Mouse (Mus musculus): ENCODE results near the gene Ranbp1. TPM values are rescaled to one million over a fixed set of nuclear protein-coding genes. Genes with fewer than 3 reads are reported as not detected.
"Not testable (repeated sequence)": the region's sequence is repeated elsewhere in the genome, so short reads cannot be mapped to it uniquely, and the experiment has no call there.

Ranbp1 gene
- polyA plus RNA-seq, 1 experiment from 2014 or later: 556 TPM

- Histone ChIP-seq H3K4me1 (peaks cover 16% of the 10 kb centered on the region; the same call in 1 of the 2 replicates), H3K4me2 (no peak overlapping the region), H3K27ac (no peak overlapping the region), H3K36me3 (no peaks in the 10 kb centered on the region), H3K4me3 (replicated peaks) (no peak overlapping the region), H3K27me3 (replicated peaks) (no peaks in the 10 kb centered on the region), H3K9ac (no peak overlapping the region), H3K9me3 (no peaks in the 10 kb centered on the region)
- ATAC-seq (ENCODE audit: insufficient read depth, low FRiP score, low read depth): no peak
- whole genome bisulfite sequencing: 82% methylated on average over 6 of the region's 6 CpGs
Measured at GRCm38 (mm10) chr16:18197881-18198280, 50.7 kb downstream of the Ranbp1 start.

- not testable (repeated sequence) for H3K27me3 ChIP-seq (replicated peaks); H3K4me2 ChIP-seq; H3K9ac ChIP-seq; H3K36me3 ChIP-seq; H3K9me3 ChIP-seq; ATAC-seq (ENCODE audit: insufficient read depth, low FRiP score, low read depth); H3K4me3 ChIP-seq (replicated peaks)
- H3K4me1 ChIP-seq: peaks cover 16% of the 10 kb centered on the region; the same call in 1 of the 2 replicates
- H3K27ac ChIP-seq: peak overlapping the region; percentile 80
- WGBS: 46% methylated on average over 3 of the region's 3 CpGs
Measured at GRCm38 (mm10) chr16:18195561-18195960, 53.0 kb downstream of the Ranbp1 start.

DNA sequence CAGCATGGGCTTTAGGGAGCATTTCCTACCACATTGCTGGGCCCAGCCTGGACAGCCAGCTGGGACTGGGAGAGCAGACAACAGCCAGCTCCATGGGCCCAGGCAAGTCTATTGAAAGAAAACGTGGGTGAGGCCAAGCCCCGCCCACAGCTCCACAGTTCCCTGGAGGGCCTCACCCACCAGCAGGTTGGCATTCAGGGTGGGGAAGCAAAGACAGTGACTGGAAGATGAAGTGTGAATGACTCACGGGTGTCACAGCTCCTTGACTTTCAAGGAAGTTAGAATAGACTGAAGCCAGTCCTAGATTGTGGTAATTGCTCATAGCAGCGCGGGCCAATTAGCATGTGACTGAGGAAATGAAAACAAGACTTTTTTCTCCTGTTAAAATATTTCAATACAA, 53.5 kb downstream of the Ranbp1 start:
- H3K4me1 ChIP-seq: peaks cover 16% of the 10 kb centered on the region; the same call in 1 of the 2 replicates
- 49% methylated on average over 5 of the region's 5 CpGs for WGBS
- H3K27ac ChIP-seq: peak overlapping the region; percentile 80
- H3K27me3 ChIP-seq (replicated peaks): no peaks in the 10 kb centered on the region
- H3K4me2 ChIP-seq: no peak overlapping the region
- peak; percentile 29; the same call in 1 of the 2 replicates for ATAC-seq (ENCODE audit: insufficient read depth, low FRiP score, low read depth)
- no peak overlapping the region for H3K9ac ChIP-seq
- no peak overlapping the region for H3K4me3 ChIP-seq (replicated peaks)
- H3K9me3 ChIP-seq: no peaks in the 10 kb centered on the region
- no peaks in the 10 kb centered on the region for H3K36me3 ChIP-seq

- H3K9ac ChIP-seq: no peak overlapping the region
- no peak overlapping the region for H3K4me2 ChIP-seq
- H3K36me3 ChIP-seq: no peaks in the 10 kb centered on the region
- WGBS: 62% methylated on average over 15 of the region's 15 CpGs
- ATAC-seq (ENCODE audit: insufficient read depth, low FRiP score, low read depth): no peak
- H3K4me3 ChIP-seq (replicated peaks): no peak overlapping the region
- no peaks in the 10 kb centered on the region for H3K9me3 ChIP-seq
- peaks cover 15% of the 10 kb centered on the region; the same call in 1 of the 2 replicates for H3K4me1 ChIP-seq
- no peaks in the 10 kb centered on the region for H3K27me3 ChIP-seq (replicated peaks)
- H3K27ac ChIP-seq: peak overlapping the region; percentile 80
Measured at GRCm38 (mm10) chr16:18194208-18194985, 54.1 kb downstream of the Ranbp1 start.

- peaks cover 14% of the 10 kb centered on the region for H3K4me1 ChIP-seq
- no peak for ATAC-seq (ENCODE audit: insufficient read depth, low FRiP score, low read depth)
Measured at GRCm38 (mm10) chr16:18191006-18191405, 57.5 kb downstream of the Ranbp1 start.

More at GRCm38 (mm10) chr16:18191006-18191405, 57.5 kb downstream of the Ranbp1 start:
- Histone ChIP-seq H3K4me2 (no peak overlapping the region), H3K4me3 (replicated peaks) (no peak overlapping the region), H3K36me3 (no peaks in the 10 kb centered on the region), H3K27me3 (replicated peaks) (no peaks in the 10 kb centered on the region), H3K27ac (no peak overlapping the region), H3K9ac (no peak overlapping the region), H3K9me3 (no peaks in the 10 kb centered on the region)
- WGBS: 50% methylated on average over 2 of the region's 2 CpGs

MicroRNAs encoded within 50 kb of the gene (microRNA counts, 519-probe panel; counts per million panel counts)
- 2,244 counts per million, percentile 38 among the panel's probes with 10 or more counts for microRNA mmu-miR-1306

Small RNA genes within 50 kb of the gene (microRNA-seq; reads per million reads assigned to microRNA genes)
- gene Gm24572 (not detected), gene Mir1306 (215 reads per million, percentile 60 among the genes with 10 or more reads in this experiment)

Other genes starting within 250 kb of the Ranbp1 start
- gene Dgcr6, start 195.9 kb downstream of the Ranbp1 start, polyA plus RNA-seq (2015; fragmentation: Nextera tagmentation; extraction: Ambion mirVana): 77.8 and 78.2 TPM in 2 replicates
- gene Prodh, start 158.5 kb downstream of the Ranbp1 start, polyA plus RNA-seq (2015; fragmentation: Nextera tagmentation; extraction: Ambion mirVana): 13.1 and 14.8 TPM in 2 replicates
- gene Rtn4r, start 121.1 kb downstream of the Ranbp1 start, polyA plus RNA-seq (2015; fragmentation: Nextera tagmentation; extraction: Ambion mirVana): 3.0 and 4.3 TPM in 2 replicates
- gene Ccdc188, start 30.9 kb downstream of the Ranbp1 start, polyA plus RNA-seq (2015; fragmentation: Nextera tagmentation; extraction: Ambion mirVana): not detected in 2 replicates
- 15.2 and 15.7 TPM in 2 replicates for gene Zdhhc8, start 13.6 kb downstream of the Ranbp1 start, polyA plus RNA-seq (2015; fragmentation: Nextera tagmentation; extraction: Ambion mirVana)
- 93.7 and 111 TPM in 2 replicates for gene Trmt2a, start 53 bp downstream of the Ranbp1 start, polyA plus RNA-seq (2015; fragmentation: Nextera tagmentation; extraction: Ambion mirVana)
- 1.1 TPM in 2 replicates for gene Gm49776, start 9.6 kb upstream of the Ranbp1 start, polyA plus RNA-seq (2015; fragmentation: Nextera tagmentation; extraction: Ambion mirVana)
- gene Dgcr8, start 40.5 kb upstream of the Ranbp1 start, polyA plus RNA-seq (2015; fragmentation: Nextera tagmentation; extraction: Ambion mirVana): 25.9 and 28.2 TPM in 2 replicates
- gene Tango2, start 99.4 kb upstream of the Ranbp1 start, polyA plus RNA-seq (2015; fragmentation: Nextera tagmentation; extraction: Ambion mirVana): 29.0 and 34.9 TPM in 2 replicates
- 25.3 and 28.7 TPM in 2 replicates for gene Arvcf, start 99.5 kb upstream of the Ranbp1 start, polyA plus RNA-seq (2015; fragmentation: Nextera tagmentation; extraction: Ambion mirVana)
- 24.4 and 26.1 TPM in 2 replicates for gene Txnrd2, start 177.7 kb upstream of the Ranbp1 start, polyA plus RNA-seq (2015; fragmentation: Nextera tagmentation; extraction: Ambion mirVana)
- gene Comt, start 178.1 kb upstream of the Ranbp1 start, polyA plus RNA-seq (2015; fragmentation: Nextera tagmentation; extraction: Ambion mirVana): 95.5 and 101 TPM in 2 replicates
- 13.1 and 14.1 TPM in 2 replicates for gene Gnb1l, start 250.0 kb upstream of the Ranbp1 start, polyA plus RNA-seq (2015; fragmentation: Nextera tagmentation; extraction: Ambion mirVana)

All from stomach, embryonic 15.5 days (tissue).